ENCODE assay signal across 8 mouse cellular contexts in the genomic region with DNA sequence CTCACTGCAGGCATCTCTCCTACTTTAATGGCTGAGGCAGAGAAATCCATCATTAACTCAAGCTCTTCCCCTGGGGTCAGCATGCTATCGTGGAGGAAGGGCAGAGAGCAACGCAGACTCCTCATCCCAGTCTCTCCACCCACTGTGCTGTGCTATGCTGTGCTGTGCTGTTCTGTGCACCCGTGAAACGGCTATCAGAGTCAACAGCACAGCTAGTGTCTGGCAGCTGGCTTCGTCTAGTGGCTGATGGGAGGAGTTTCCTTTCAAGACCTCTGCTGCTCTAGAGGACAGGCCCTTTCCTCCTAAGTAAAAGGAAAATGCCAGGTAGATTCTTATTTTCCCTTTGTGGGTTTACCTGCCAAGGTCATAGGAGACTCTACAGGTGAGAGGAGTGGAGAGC. TPM values are rescaled to one million over a fixed set of nuclear protein-coding genes. Genes with fewer than 3 reads are reported as not detected.
A peak's percentile ranks its signal among the peaks of the same experiment; 100 is the strongest.
DNase-seq lines count a peak whose midpoint lies in the region; ATAC-seq lines count a peak whose summit lies in the region.

No protein-coding gene starts in this region.

- DNase-seq in kidney, adult 11 months, result peak; percentile 41
- no peak for DNase-seq in kidney, adult 8-10 months
- DNase-seq in embryonic facial prominence, embryonic 11.5 days (ENCODE audit: low spot score), result no peak
- DNase-seq in layer of hippocampus, postnatal 14 days (ENCODE audit: low spot score in 2 of 2), result no peak
- no peak for DNase-seq in MN1 (ENCODE audit: low spot score)
- DNase-seq in right cerebral cortex, postnatal 4 days, result no peak

- 0 out of 2 replicates have a peak, but pooled peaks have one; percentile 53 for ATAC-seq in embryonic facial prominence, embryonic 11.5 days (replicated peaks; ENCODE audit: insufficient number of reproducible peaks, low FRiP score, low TSS enrichment, low read depth)
- peak; percentile 57; the same call in 1 of the 2 replicates for ATAC-seq in kidney, embryonic 16.5 days (ENCODE audit: low FRiP score, low TSS enrichment)
- ATAC-seq in stomach, embryonic 16.5 days (ENCODE audit: insufficient read depth, low FRiP score), result peak; percentile 41; the same call in 1 of the 2 replicates

- H3K4me1 ChIP-seq in embryonic facial prominence, embryonic 11.5 days (ENCODE audit: control insufficient read depth, insufficient read depth, low read length), result peaks cover 4% of the 10 kb centered on the region; the same call in 1 of the 2 replicates
- H3K4me1 ChIP-seq in kidney, embryonic 16.5 days (ENCODE audit: insufficient read depth, low read length), result peaks cover 81% of the 10 kb centered on the region
- H3K4me1 ChIP-seq in stomach, embryonic 16.5 days (ENCODE audit: control insufficient read depth, insufficient read depth, low read length), result peaks cover 58% of the 10 kb centered on the region

- H3K4me2 ChIP-seq in embryonic facial prominence, embryonic 11.5 days (ENCODE audit: low read depth, low read length), result no peak overlapping the region
- H3K4me2 ChIP-seq in kidney, embryonic 16.5 days (replicated peaks; ENCODE audit: low read depth, low read length), result no peak overlapping the region
- no peak overlapping the region for H3K4me2 ChIP-seq in stomach, embryonic 16.5 days (ENCODE audit: low read depth, low read length)

- H3K9me3 ChIP-seq in embryonic facial prominence, embryonic 11.5 days (replicated peaks; ENCODE audit: control insufficient read depth, low read length), result no peaks in the 10 kb centered on the region
- no peaks in the 10 kb centered on the region for H3K9me3 ChIP-seq in kidney, embryonic 16.5 days (ENCODE audit: low read length)
- H3K9me3 ChIP-seq in stomach, embryonic 16.5 days (replicated peaks; ENCODE audit: control insufficient read depth, low read length), result no peaks in the 10 kb centered on the region

- no peaks in the 10 kb centered on the region for H3K36me3 ChIP-seq in embryonic facial prominence, embryonic 11.5 days (replicated peaks; ENCODE audit: control insufficient read depth, insufficient read depth, low read depth, low read length)
- H3K36me3 ChIP-seq in kidney, embryonic 16.5 days (ENCODE audit: insufficient read depth, low read length), result no peaks in the 10 kb centered on the region
- no peaks in the 10 kb centered on the region for H3K36me3 ChIP-seq in stomach, embryonic 16.5 days (ENCODE audit: control insufficient read depth, insufficient read depth, low read length)

- WGBS in embryonic facial prominence, embryonic 11.5 days, result 47% methylated on average over 5 of the region's 5 CpGs
- WGBS in kidney, embryonic 16.5 days, result 10% methylated on average over 5 of the region's 5 CpGs
- WGBS in stomach, embryonic 16.5 days, result 20% methylated on average over 5 of the region's 5 CpGs

- no peaks in the 10 kb centered on the region for H3K27me3 ChIP-seq in embryonic facial prominence, embryonic 11.5 days (ENCODE audit: control insufficient read depth, insufficient read depth, low read length)
- no peaks in the 10 kb centered on the region for H3K27me3 ChIP-seq in kidney, embryonic 16.5 days (ENCODE audit: insufficient read depth, low read length)
- no peaks in the 10 kb centered on the region for H3K27me3 ChIP-seq in stomach, embryonic 16.5 days (ENCODE audit: control insufficient read depth, insufficient read depth, low read length)

- H3K9ac ChIP-seq in embryonic facial prominence, embryonic 11.5 days (replicated peaks; ENCODE audit: low read length), result no peak overlapping the region
- H3K9ac ChIP-seq in kidney, embryonic 16.5 days (replicated peaks; ENCODE audit: low read length), result peak overlapping the region; percentile 32; the same call in 1 of the 2 replicates
- no peak overlapping the region for H3K9ac ChIP-seq in stomach, embryonic 16.5 days (ENCODE audit: low read length)

- H3K27ac ChIP-seq in embryonic facial prominence, embryonic 11.5 days (replicated peaks; ENCODE audit: low read depth, low read length), result no peak overlapping the region
- peak overlapping the region; percentile 65 for H3K27ac ChIP-seq in kidney, embryonic 16.5 days (ENCODE audit: low read length)
- H3K27ac ChIP-seq in stomach, embryonic 16.5 days (ENCODE audit: low read length), result peak overlapping the region; percentile 84

- no peak overlapping the region for H3K4me3 ChIP-seq in embryonic facial prominence, embryonic 11.5 days (ENCODE audit: low read depth, low read length)
- H3K4me3 ChIP-seq in kidney, embryonic 16.5 days (ENCODE audit: low read length), result no peak overlapping the region
- H3K4me3 ChIP-seq in stomach, embryonic 16.5 days (replicated peaks; ENCODE audit: low read length), result no peak overlapping the region

RNA-seq across cellular contexts. Expression of a gene that starts 38.6 kb away (rescaled TPM):
- 6.4 and 7.3 TPM in 2 replicates for polyA plus RNA-seq in embryonic facial prominence, embryonic 11.5 days (2014; fragmentation: Nextera tagmentation; extraction: Ambion mirVana)
- 8.3 and 9.0 TPM in 2 replicates for polyA plus RNA-seq in kidney, embryonic 16.5 days (2015; fragmentation: Nextera tagmentation; extraction: Ambion mirVana)
- 5.0 TPM in 2 replicates for polyA plus RNA-seq in stomach, embryonic 16.5 days (2015; fragmentation: Nextera tagmentation; extraction: Ambion mirVana)
- 10 to 100 TPM; 82.5 to 88.9 TPM for total RNA-seq in layer of hippocampus, postnatal 14 days (2021)
